Mouse (Mus musculus) midbrain, embryonic 15.5 days (tissue): ENCODE results near the gene Wfikkn2. TPM values are rescaled to one million over a fixed set of nuclear protein-coding genes. Genes with fewer than 3 reads are reported as not detected.

Experiments
- ATAC-seq: fragments of 200-750 bp; cut with Nextera tagmentation; replicated peaks from 2 replicates; pipeline ENCODE4 v1.8.0; 2017; ENCODE audit warnings: moderate TSS enrichment
- H3K27ac ChIP-seq: fragments of 300-500 bp; sonication (generic); 2 replicates; pipeline ENCODE4 v1.5.1; 2015; ENCODE audit warnings: mild to moderate bottlenecking, inconsistent platforms
- H3K27me3 ChIP-seq: fragments of 300-500 bp; sonication (generic); replicated peaks from 2 replicates; pipeline ENCODE4 v1.6.1; 2015; ENCODE audit warnings: inconsistent platforms
- H3K36me3 ChIP-seq: fragments of 300-500 bp; sonication (generic); replicated peaks from 2 replicates; pipeline ENCODE4 v1.6.1; 2015; ENCODE audit warnings: inconsistent platforms
- H3K4me1 ChIP-seq: fragments of 300-500 bp; sonication (generic); 2 replicates; pipeline ENCODE4 v1.6.1; 2015; ENCODE audit warnings: inconsistent platforms
- H3K4me2 ChIP-seq: fragments of 300-500 bp; sonication (generic); 2 replicates; pipeline ENCODE4 v1.6.1; 2015; ENCODE audit warnings: inconsistent platforms, mild to moderate bottlenecking, moderate library complexity
- H3K4me3 ChIP-seq: fragments of 300-500 bp; sonication (generic); 2 replicates; pipeline ENCODE4 v1.5.1; 2015; ENCODE audit warnings: mild to moderate bottlenecking, inconsistent platforms
- H3K9ac ChIP-seq: fragments of 300-500 bp; sonication (generic); 2 replicates; pipeline ENCODE4 v1.6.1; 2015; ENCODE audit warnings: mild to moderate bottlenecking, inconsistent platforms
- H3K9me3 ChIP-seq: fragments of 300-500 bp; sonication (generic); 2 replicates; pipeline ENCODE4 v1.6.1; 2016; ENCODE audit warnings: inconsistent platforms
- WGBS: fragments of 180-500 bp; shearing (Covaris S2); methylation state at CpG from one replicate; pipeline ENCODE4 v1.1.7; 2015; ENCODE audit warnings: mixed read lengths; 5-methylcytosine and 5-hydroxymethylcytosine counted together
- polyA plus RNA-seq: library from polyadenylated mRNA; unstranded; fragments of >200 nt; fragmentation: Nextera tagmentation; extraction: Ambion mirVana; gene quantifications from 2 replicates; pipeline ENCODE4 v1.2.1, GENCODE M21; 2015

Gene Wfikkn2
- polyA plus RNA-seq, 1 experiment from 2014 or later, result 5.6 TPM

DNA sequence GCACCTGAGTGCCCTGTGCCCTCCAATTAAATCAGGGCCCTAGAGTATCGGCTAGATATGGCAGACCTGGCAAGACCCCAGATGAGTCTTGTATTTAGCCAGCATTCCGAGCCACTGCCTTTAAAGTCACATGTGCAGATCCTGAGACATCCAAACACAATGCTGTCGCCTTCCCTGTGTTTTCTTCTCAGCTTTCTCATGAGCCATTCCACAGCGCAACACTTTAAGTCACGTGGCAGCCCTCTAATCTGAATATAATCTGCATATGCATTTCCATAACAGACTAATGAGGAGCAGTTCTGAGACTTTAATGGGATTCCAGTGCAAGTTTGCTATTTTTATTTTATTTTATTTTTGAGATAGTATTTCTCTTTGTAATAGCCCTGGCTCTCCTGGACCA lies 9.9 kb upstream of the Wfikkn2 start:
- Histone ChIP-seq H3K27me3 (no peaks in the 10 kb centered on the region), H3K4me3 (no peak overlapping the region), H3K36me3 (no peaks in the 10 kb centered on the region), H3K4me2 (no peak overlapping the region), H3K9ac (no peak overlapping the region), H3K4me1 (0 out of 2 replicates have a peak, but pooled peaks cover 3% of the 10 kb centered on the region), H3K9me3 (no peaks in the 10 kb centered on the region), H3K27ac (no peak overlapping the region)
- WGBS, result 56% methylated on average over 5 of the region's 5 CpGs
- no peak for ATAC-seq

DNA sequence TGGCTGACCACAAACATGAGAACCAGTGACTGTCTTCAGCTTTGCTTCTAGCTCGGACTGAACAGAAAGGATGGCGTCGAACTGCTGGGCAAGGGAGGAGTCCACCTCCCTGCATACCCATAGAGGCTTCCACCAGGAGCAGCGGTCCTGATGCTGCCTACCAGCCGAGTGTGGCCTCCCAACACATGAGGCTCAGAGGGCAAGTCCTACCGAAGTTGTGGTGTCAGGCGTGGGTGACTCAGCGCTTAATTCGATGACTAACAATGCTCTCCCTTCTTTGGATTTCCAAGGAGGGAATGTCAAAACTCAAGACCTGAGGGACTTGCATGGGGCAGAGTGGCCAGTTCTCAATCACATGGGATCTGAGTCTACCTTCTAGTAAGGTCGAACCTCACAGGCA lies 7.9 kb upstream of the Wfikkn2 start:
- Histone ChIP-seq H3K4me3 (no peak overlapping the region), H3K9ac (no peak overlapping the region), H3K9me3 (no peaks in the 10 kb centered on the region), H3K4me1 (0 out of 2 replicates have a peak, but pooled peaks cover 3% of the 10 kb centered on the region), H3K27me3 (no peaks in the 10 kb centered on the region), H3K4me2 (no peak overlapping the region), H3K36me3 (no peaks in the 10 kb centered on the region), H3K27ac (no peak overlapping the region)
- 88% methylated on average over 10 of the region's 10 CpGs for WGBS
- ATAC-seq, result no peak

GRCm38 (mm10) chr11:94253156-94253555 lies 7.4 kb upstream of the Wfikkn2 start:
- H3K4me3 ChIP-seq, result no peak overlapping the region
- no peak overlapping the region for H3K4me2 ChIP-seq
- WGBS, result 87% methylated on average over 9 of the region's 9 CpGs
- ATAC-seq, result no peak
- H3K36me3 ChIP-seq, result no peaks in the 10 kb centered on the region
- no peak overlapping the region for H3K9ac ChIP-seq
- H3K27ac ChIP-seq, result no peak overlapping the region
- 0 out of 2 replicates have a peak, but pooled peaks cover 3% of the 10 kb centered on the region for H3K4me1 ChIP-seq
- H3K9me3 ChIP-seq, result no peaks in the 10 kb centered on the region
- no peaks in the 10 kb centered on the region for H3K27me3 ChIP-seq

DNA sequence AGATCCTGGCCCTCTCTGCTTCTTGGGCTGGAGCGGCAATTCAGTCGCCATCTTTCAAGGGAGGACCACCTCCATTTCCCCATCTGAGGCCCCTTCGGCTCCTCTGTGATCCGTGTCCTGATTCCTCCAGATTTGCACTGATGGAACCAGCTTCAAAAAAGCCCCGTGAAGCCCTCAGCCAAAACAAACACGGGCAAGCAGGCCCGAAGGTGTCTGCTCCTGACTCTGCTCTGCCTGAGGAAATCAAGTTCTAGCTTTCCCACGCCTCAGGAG lies 920 bp upstream of the Wfikkn2 start:
- H3K36me3 ChIP-seq, result no peaks in the 10 kb centered on the region
- H3K4me3 ChIP-seq, result no peak overlapping the region
- H3K9ac ChIP-seq, result no peak overlapping the region
- ATAC-seq, result no peak
- H3K4me1 ChIP-seq, result peaks cover 30% of the 10 kb centered on the region
- no peaks in the 10 kb centered on the region for H3K9me3 ChIP-seq
- peak overlapping the region; percentile 53; the same call in 1 of the 2 replicates for H3K27ac ChIP-seq
- no peak overlapping the region for H3K4me2 ChIP-seq
- WGBS, result 55% methylated on average over 8 of the region's 8 CpGs
- no peaks in the 10 kb centered on the region for H3K27me3 ChIP-seq

GRCm38 (mm10) chr11:94244385-94244784 lies 1.4 kb downstream of the Wfikkn2 start:
- Histone ChIP-seq H3K27ac (no peak overlapping the region), H3K4me2 (no peak overlapping the region), H3K36me3 (no peaks in the 10 kb centered on the region), H3K9ac (no peak overlapping the region), H3K27me3 (no peaks in the 10 kb centered on the region), H3K4me1 (peaks cover 30% of the 10 kb centered on the region), H3K4me3 (no peak overlapping the region), H3K9me3 (no peaks in the 10 kb centered on the region)
- WGBS, result 39% methylated on average over 9 of the region's 9 CpGs
- ATAC-seq, result no peak

GRCm38 (mm10) chr11:94243422-94244180 lies 2.2 kb downstream of the Wfikkn2 start:
- Histone ChIP-seq H3K27me3 (no peaks in the 10 kb centered on the region), H3K27ac (peak overlapping the region; percentile 2; the same call in 1 of the 2 replicates), H3K4me2 (peak overlapping the region; percentile 29), H3K9me3 (no peaks in the 10 kb centered on the region), H3K4me1 (peaks cover 30% of the 10 kb centered on the region), H3K4me3 (0 out of 2 replicates have a peak overlapping the region, but pooled peaks have one; percentile 15), H3K9ac (no peak overlapping the region), H3K36me3 (no peaks in the 10 kb centered on the region)
- ATAC-seq, result no peak
- WGBS, result 27% methylated on average over 15 of the region's 15 CpGs

- H3K4me3 ChIP-seq, result peak overlapping the region; percentile 15; the same call in 1 of the 2 replicates
Measured at GRCm38 (mm10) chr11:94242760-94243421, 2.9 kb downstream of the Wfikkn2 start.

GRCm38 (mm10) chr11:94239706-94240105 lies 6.1 kb downstream of the Wfikkn2 start:
- no peak overlapping the region for H3K9ac ChIP-seq
- H3K27me3 ChIP-seq, result no peaks in the 10 kb centered on the region
- no peak overlapping the region for H3K4me2 ChIP-seq
- ATAC-seq, result no peak
- H3K9me3 ChIP-seq, result no peaks in the 10 kb centered on the region
- no peak overlapping the region for H3K27ac ChIP-seq
- peaks cover 28% of the 10 kb centered on the region for H3K4me1 ChIP-seq
- 25% methylated on average over 9 of the region's 9 CpGs for WGBS
- H3K4me3 ChIP-seq, result no peak overlapping the region
- no peaks in the 10 kb centered on the region for H3K36me3 ChIP-seq

More at GRCm38 (mm10) chr11:94242760-94243421, 2.9 kb downstream of the Wfikkn2 start:
- H3K4me1 ChIP-seq, result peaks cover 30% of the 10 kb centered on the region
- no peaks in the 10 kb centered on the region for H3K36me3 ChIP-seq
- peak overlapping the region; percentile 2; the same call in 1 of the 2 replicates for H3K27ac ChIP-seq
- H3K4me2 ChIP-seq, result peak overlapping the region; percentile 29
- no peaks in the 10 kb centered on the region for H3K9me3 ChIP-seq
- ATAC-seq, result 0 out of 2 replicates have a peak, but pooled peaks have one; percentile 29
- H3K9ac ChIP-seq, result peak overlapping the region; percentile 4; the same call in 1 of the 2 replicates
- 5% methylated on average over 29 of the region's 29 CpGs for WGBS
- H3K27me3 ChIP-seq, result no peaks in the 10 kb centered on the region

DNA sequence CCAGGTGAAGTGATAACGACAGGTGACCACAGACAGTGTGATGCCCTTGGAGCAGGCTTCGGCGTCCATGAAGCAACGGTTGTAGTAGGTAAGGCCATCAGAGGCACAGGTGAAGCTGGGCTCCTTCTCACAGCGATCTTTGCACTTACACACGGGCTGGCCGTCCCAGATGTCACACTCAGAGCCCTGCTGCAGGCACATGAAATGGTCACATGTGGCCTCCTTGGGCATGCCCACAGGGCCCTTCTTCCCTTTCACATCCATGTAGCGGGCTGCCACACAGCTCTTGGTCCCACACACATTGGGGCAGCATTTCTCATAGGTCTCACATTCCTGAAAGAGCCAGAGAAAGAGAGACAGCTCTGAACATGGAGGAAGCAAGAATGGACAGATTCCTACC lies 7.0 kb downstream of the Wfikkn2 start:
- H3K4me3 ChIP-seq, result no peak overlapping the region
- no peak for ATAC-seq

GRCm38 (mm10) chr11:94236074-94236473 lies 9.7 kb downstream of the Wfikkn2 start:
- peaks cover 7% of the 10 kb centered on the region for H3K4me1 ChIP-seq
- no peaks in the 10 kb centered on the region for H3K36me3 ChIP-seq
- no peaks in the 10 kb centered on the region for H3K27me3 ChIP-seq
- no peak overlapping the region for H3K9ac ChIP-seq
- 25% methylated on average over 3 of the region's 3 CpGs for WGBS
- ATAC-seq, result peak; percentile 83
- H3K4me3 ChIP-seq, result no peak overlapping the region
- no peak overlapping the region for H3K4me2 ChIP-seq
- H3K9me3 ChIP-seq, result no peaks in the 10 kb centered on the region
- peak overlapping the region; percentile 73 for H3K27ac ChIP-seq

More for the DNA sequence above, 7.0 kb downstream of the Wfikkn2 start:
- Histone ChIP-seq H3K27me3 (no peaks in the 10 kb centered on the region), H3K4me2 (no peak overlapping the region), H3K9me3 (no peaks in the 10 kb centered on the region), H3K9ac (no peak overlapping the region), H3K36me3 (no peaks in the 10 kb centered on the region), H3K27ac (no peak overlapping the region), H3K4me1 (peaks cover 24% of the 10 kb centered on the region)
- 93% methylated on average over 8 of the region's 8 CpGs for WGBS

GRCm38 (mm10) chr11:94234857-94235256 lies 10.9 kb downstream of the Wfikkn2 start:
- WGBS, result 92% methylated on average over 8 of the region's 8 CpGs
- ATAC-seq, result no peak
- H3K4me2 ChIP-seq, result no peak overlapping the region
- no peaks in the 10 kb centered on the region for H3K9me3 ChIP-seq
- no peak overlapping the region for H3K27ac ChIP-seq
- no peak overlapping the region for H3K9ac ChIP-seq
- H3K4me3 ChIP-seq, result no peak overlapping the region
- no peaks in the 10 kb centered on the region for H3K27me3 ChIP-seq
- H3K4me1 ChIP-seq, result peaks cover 7% of the 10 kb centered on the region
- no peaks in the 10 kb centered on the region for H3K36me3 ChIP-seq

- ATAC-seq, result no peak
- Histone ChIP-seq H3K4me1 (peaks cover 7% of the 10 kb centered on the region), H3K9ac (no peak overlapping the region), H3K27me3 (no peaks in the 10 kb centered on the region), H3K4me3 (no peak overlapping the region), H3K27ac (no peak overlapping the region), H3K4me2 (no peak overlapping the region), H3K9me3 (no peaks in the 10 kb centered on the region), H3K36me3 (no peaks in the 10 kb centered on the region)
- whole genome bisulfite sequencing, result 91% methylated on average over 12 of the region's 12 CpGs
Measured at GRCm38 (mm10) chr11:94234380-94234779, 11.4 kb downstream of the Wfikkn2 start.
